Mouse (Mus musculus) heart, embryonic 16.5 days (tissue): ENCODE results near the gene Alg9. TPM values are rescaled to one million over a fixed set of nuclear protein-coding genes. Genes with fewer than 3 reads are reported as not detected.

ENCODE experiments used
- ATAC-seq: fragments of 200-750 bp; cut with Nextera tagmentation; replicated peaks from 2 replicates; pipeline ENCODE4 v1.8.0; 2017; ENCODE audit warnings: moderate number of reproducible peaks; ENCODE audit not compliant: insufficient read depth, low FRiP score; ENCODE audit errors: extremely low read depth
- H3K27ac ChIP-seq: fragments of 300-500 bp; sonication (generic); 2 replicates; pipeline ENCODE4 v1.5.1; 2014; ENCODE audit warnings: mild to moderate bottlenecking, low read length, control low read depth, moderate library complexity
- H3K27me3 ChIP-seq: fragments of 300-500 bp; sonication (generic); 2 replicates; pipeline ENCODE4 v1.6.1; 2014; ENCODE audit warnings: low read length, mixed read lengths; ENCODE audit not compliant: control insufficient read depth, insufficient read depth
- H3K36me3 ChIP-seq: fragments of 300-500 bp; sonication (generic); 2 replicates; pipeline ENCODE4 v1.6.1; 2014; ENCODE audit not compliant: control insufficient read depth, insufficient read depth
- H3K4me1 ChIP-seq: fragments of 300-500 bp; sonication (generic); 2 replicates; pipeline ENCODE4 v1.6.1; 2014; ENCODE audit warnings: low read length, mixed read lengths; ENCODE audit not compliant: control insufficient read depth, insufficient read depth
- H3K4me2 ChIP-seq: fragments of 300-500 bp; sonication (generic); 2 replicates; pipeline ENCODE4 v1.6.1; 2014; ENCODE audit warnings: low read depth, mild to moderate bottlenecking, control low read depth, low read length
- H3K4me3 ChIP-seq: fragments of 300-500 bp; sonication (generic); 2 replicates; pipeline ENCODE4 v1.5.1; 2014; ENCODE audit warnings: mild to moderate bottlenecking, control low read depth, low read length
- H3K9ac ChIP-seq: fragments of 300-500 bp; sonication (generic); 2 replicates; pipeline ENCODE4 v1.6.1; 2014; ENCODE audit warnings: low read length, control low read depth
- H3K9me3 ChIP-seq: fragments of 300-500 bp; sonication (generic); replicated peaks from 2 replicates; pipeline ENCODE4 v1.6.1; 2016; ENCODE audit warnings: low read length; ENCODE audit not compliant: control insufficient read depth
- WGBS: fragments of 180-500 bp; shearing (Covaris S2); extraction: QIAGEN DNeasy Blood & Tissue Kit; methylation state at CpG from one replicate; pipeline ENCODE4 v1.1.7; 2014; 5-methylcytosine and 5-hydroxymethylcytosine counted together
- polyA plus RNA-seq: library from polyadenylated mRNA; unstranded; fragments of >200 nt; fragmentation: Nextera tagmentation; extraction: Ambion mirVana; gene quantifications from 2 replicates; pipeline ENCODE4 v1.2.1, GENCODE M21; 2015

Alg9 gene
- polyA plus RNA-seq, 1 experiment from 2014 or later, result 27.2 TPM

DNA sequence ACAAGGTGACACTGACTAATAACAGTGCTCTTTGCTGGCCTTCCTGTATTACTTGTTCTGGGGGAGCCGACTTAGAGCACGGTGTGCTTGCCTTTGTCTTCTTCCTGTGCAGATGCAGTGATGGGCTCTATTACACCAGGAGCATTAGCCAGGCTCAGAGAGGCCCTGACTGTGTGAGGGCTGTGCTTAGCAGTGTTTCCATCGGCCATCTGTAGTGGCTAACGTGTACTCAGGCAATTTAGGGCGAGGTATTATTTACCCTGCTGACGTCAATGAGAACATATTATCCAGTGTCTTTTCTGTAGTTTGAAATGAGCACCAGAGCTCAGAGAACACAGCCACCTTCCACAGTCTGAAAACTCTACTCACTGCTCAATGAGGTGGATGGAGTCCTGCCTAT, 114.4 kb downstream of the Alg9 start:
- no peaks in the 10 kb centered on the region for H3K27me3 ChIP-seq
- H3K27ac ChIP-seq, result no peak overlapping the region
- no peak overlapping the region for H3K4me3 ChIP-seq
- ATAC-seq, result no peak
- H3K4me2 ChIP-seq, result no peak overlapping the region
- peaks cover under 1% of the 10 kb centered on the region; the same call in 1 of the 2 replicates for H3K36me3 ChIP-seq
- no peak overlapping the region for H3K9ac ChIP-seq
- H3K4me1 ChIP-seq, result peaks cover 31% of the 10 kb centered on the region
- H3K9me3 ChIP-seq, result no peaks in the 10 kb centered on the region
- WGBS, result 59% methylated on average over 6 of the region's 6 CpGs

DNA sequence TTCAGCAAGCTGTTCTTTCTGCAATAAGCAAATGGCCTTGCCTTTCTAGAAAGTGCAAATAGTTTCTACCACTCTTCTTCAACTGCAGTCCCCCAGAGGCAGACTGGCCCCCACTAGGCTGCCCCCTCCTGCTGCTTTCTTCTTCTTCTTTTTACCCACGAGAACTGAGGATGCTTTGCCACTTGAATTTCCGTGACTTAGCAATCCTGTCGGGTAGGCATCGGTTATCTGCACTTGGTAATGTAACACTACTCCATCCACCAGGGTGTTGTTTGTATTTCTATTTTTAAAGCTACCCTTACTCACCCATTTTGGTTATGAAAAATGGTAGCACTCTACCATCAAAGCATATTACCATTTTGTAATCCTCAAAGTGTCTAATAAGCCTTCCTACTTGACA, 115.1 kb downstream of the Alg9 start:
- no peak overlapping the region for H3K4me2 ChIP-seq
- H3K36me3 ChIP-seq, result peaks cover 6% of the 10 kb centered on the region; the same call in 1 of the 2 replicates
- no peaks in the 10 kb centered on the region for H3K27me3 ChIP-seq
- H3K9ac ChIP-seq, result no peak overlapping the region
- WGBS, result 66% methylated on average over 4 of the region's 4 CpGs
- H3K4me1 ChIP-seq, result peaks cover 29% of the 10 kb centered on the region
- no peak overlapping the region for H3K27ac ChIP-seq
- no peak for ATAC-seq
- H3K4me3 ChIP-seq, result no peak overlapping the region
- H3K9me3 ChIP-seq, result no peaks in the 10 kb centered on the region

DNA sequence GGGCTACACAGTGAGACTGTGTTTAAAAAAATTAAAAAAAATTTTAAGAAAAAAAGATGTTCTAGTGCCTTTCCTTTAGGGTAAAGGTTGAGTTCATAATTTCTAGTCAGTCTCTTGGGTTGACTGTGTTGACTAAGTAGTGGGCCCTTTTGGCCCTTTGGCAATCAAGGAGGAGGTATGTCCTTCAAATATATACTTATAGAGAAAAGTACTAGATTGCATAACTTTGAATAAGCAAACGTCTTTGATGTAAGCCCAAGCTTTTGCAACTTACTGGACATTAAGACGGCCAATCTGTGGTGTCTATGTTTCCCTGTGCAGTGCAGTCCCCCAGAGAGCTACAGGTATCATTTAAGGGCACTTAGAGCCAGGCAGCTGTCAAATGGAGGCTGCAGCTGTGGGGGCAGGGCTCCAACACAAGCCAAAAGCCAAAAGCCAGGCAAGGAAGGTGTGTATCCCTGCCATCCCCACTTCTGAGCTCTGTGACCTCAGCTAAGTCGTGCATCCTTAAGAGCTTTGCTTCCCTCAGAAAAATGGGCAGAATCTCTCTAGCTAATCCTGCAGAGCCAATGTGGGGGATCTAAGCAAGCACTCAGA, 115.8 kb downstream of the Alg9 start:
- no peaks in the 10 kb centered on the region for H3K9me3 ChIP-seq
- H3K9ac ChIP-seq, result no peak overlapping the region
- ATAC-seq, result no peak
- no peak overlapping the region for H3K27ac ChIP-seq
- no peak overlapping the region for H3K4me2 ChIP-seq
- H3K4me1 ChIP-seq, result peaks cover 23% of the 10 kb centered on the region
- peaks cover 8% of the 10 kb centered on the region for H3K36me3 ChIP-seq
- 78% methylated on average over 3 of the region's 3 CpGs for WGBS
- no peak overlapping the region for H3K4me3 ChIP-seq
- H3K27me3 ChIP-seq, result no peaks in the 10 kb centered on the region

Other genes with a start within 250 kb of the Alg9 start
- gene Pts, start 246.3 kb upstream of the Alg9 start, polyA plus RNA-seq, result 91.6 and 93.2 TPM in 2 replicates
- 3.7 and 3.9 TPM in 2 replicates for gene Il18, start 220.2 kb upstream of the Alg9 start, polyA plus RNA-seq
- gene Bco2, start 219.8 kb upstream of the Alg9 start, polyA plus RNA-seq, result 0.21 TPM in 1 of 2 replicates, not detected in the other
- gene Tex12, start 213.7 kb upstream of the Alg9 start, polyA plus RNA-seq, result not detected in 2 replicates
- gene Sdhd, start 171.2 kb upstream of the Alg9 start, polyA plus RNA-seq, result 852 and 860 TPM in 2 replicates
- 243 and 261 TPM in 2 replicates for gene Timm8b, start 171.1 kb upstream of the Alg9 start, polyA plus RNA-seq
- 1.9 and 3.1 TPM in 2 replicates for gene Pih1d2, start 157.7 kb upstream of the Alg9 start, polyA plus RNA-seq
- 12.1 and 13.0 TPM in 2 replicates for gene Nkapd1, start 157.6 kb upstream of the Alg9 start, polyA plus RNA-seq
- gene Dlat, start 115.2 kb upstream of the Alg9 start, polyA plus RNA-seq, result 147 and 156 TPM in 2 replicates
- 8.6 and 10.3 TPM in 2 replicates for gene Dixdc1, start 35.5 kb upstream of the Alg9 start, polyA plus RNA-seq
- gene 2310030G06Rik, start 28.5 kb upstream of the Alg9 start, polyA plus RNA-seq, result 7.9 and 9.8 TPM in 2 replicates
- gene Cryab, start 23.7 kb upstream of the Alg9 start, polyA plus RNA-seq, result 1,241 and 1,315 TPM in 2 replicates
- gene Hspb2, start 22.7 kb upstream of the Alg9 start, polyA plus RNA-seq, result 242 and 286 TPM in 2 replicates
- gene Fdxacb1, start 6.8 kb upstream of the Alg9 start, polyA plus RNA-seq, result 10.7 and 11.0 TPM in 2 replicates
- gene 1110032A03Rik, start 501 bp downstream of the Alg9 start, polyA plus RNA-seq, result 28.7 and 30.0 TPM in 2 replicates
- gene Ppp2r1b, start 70.3 kb downstream of the Alg9 start, polyA plus RNA-seq, result 38.2 and 41.8 TPM in 2 replicates
- gene Sik2, start 234.1 kb downstream of the Alg9 start, polyA plus RNA-seq, result 14.4 and 18.5 TPM in 2 replicates